Mouse (Mus musculus) cerebellum, postnatal 14 days (tissue): Measurements from ENCODE around the gene Trim63.

ENCODE experiments used
- DNase-seq, 2 experiments: peaks; one replicate each; pipeline ENCODE4 v3.0.0; 2021; ENCODE audit warnings: mixed read lengths in 2 of 2

Trim63 gene

GRCm38 (mm10) chr4:134343071-134344031 lies 28.4 kb downstream of the Trim63 start, which contains the start of gene Slc30a2:
Gene Slc30a2 (plus strand): TSS chr4:134343181.
- DNase-seq = no peak

- DNase-seq = no peak
Observed at GRCm38 (mm10) chr4:134344620-134345019, 29.7 kb downstream of the Trim63 start.

GRCm38 (mm10) chr4:134345802-134346201 lies 30.9 kb downstream of the Trim63 start:
- DNase-seq = no peak

GRCm38 (mm10) chr4:134348078-134348477 lies 33.2 kb downstream of the Trim63 start:
- no peak for DNase-seq

GRCm38 (mm10) chr4:134348545-134348944 lies 33.6 kb downstream of the Trim63 start:
- DNase-seq = no peak

GRCm38 (mm10) chr4:134349829-134350228 lies 34.9 kb downstream of the Trim63 start:
- DNase-seq = no peak

- no peak for DNase-seq
Observed at GRCm38 (mm10) chr4:134350641-134351040, 35.7 kb downstream of the Trim63 start.

GRCm38 (mm10) chr4:134351329-134352260 lies 36.7 kb downstream of the Trim63 start:
- no peak for DNase-seq

- no peak for DNase-seq
Observed at GRCm38 (mm10) chr4:134352261-134352707, 37.4 kb downstream of the Trim63 start.

- no peak for DNase-seq
Observed at GRCm38 (mm10) chr4:134352929-134353328, 38.0 kb downstream of the Trim63 start.

- no peak for DNase-seq
Observed at GRCm38 (mm10) chr4:134353527-134354409, 38.8 kb downstream of the Trim63 start.

- peak; percentile 34 to 45 for DNase-seq
Observed at GRCm38 (mm10) chr4:134355841-134356452, 41.0 kb downstream of the Trim63 start.

GRCm38 (mm10) chr4:134356591-134357460 lies 41.9 kb downstream of the Trim63 start:
- DNase-seq = peak; percentile 90 to 91

GRCm38 (mm10) chr4:134357461-134357771 lies 42.5 kb downstream of the Trim63 start:
- no peak for DNase-seq

- no peak for DNase-seq
Observed at GRCm38 (mm10) chr4:134359649-134360048, 44.7 kb downstream of the Trim63 start.

- DNase-seq = no peak
Observed at GRCm38 (mm10) chr4:134361215-134361614, 46.3 kb downstream of the Trim63 start.

GRCm38 (mm10) chr4:134362124-134362523 lies 47.2 kb downstream of the Trim63 start:
- DNase-seq = peak in 1 of 2 experiments; percentile 37

GRCm38 (mm10) chr4:134362586-134362985 lies 47.7 kb downstream of the Trim63 start:
- DNase-seq = no peak

- DNase-seq = no peak
Observed at GRCm38 (mm10) chr4:134365280-134365679, 50.4 kb downstream of the Trim63 start.

GRCm38 (mm10) chr4:134370649-134371221 lies 55.8 kb downstream of the Trim63 start:
- no peak for DNase-seq
